Mouse (Mus musculus) lung, postnatal 0 days (tissue): ENCODE results near the gene Adprm.

Source experiments
- CTCF ChIP-seq: IDR thresholded peaks from 2 replicates; pipeline ENCODE4 v1.5.1; 2016; ENCODE audit warnings: antibody characterized with exemption, mild to moderate bottlenecking
- EP300 ChIP-seq: IDR thresholded peaks from 2 replicates; pipeline ENCODE4 v1.6.1; 2016; ENCODE audit warnings: antibody characterized with exemption, mild to moderate bottlenecking, control low read depth

GRCm38 (mm10) chr11:67078888-67079287, 26.5 kb upstream of the Adprm start:
- TF ChIP-seq CTCF = no peak
- no peak for TF ChIP-seq EP300
